Mouse (Mus musculus): ENCODE results near the gene Ptprm. TPM values are rescaled to one million over a fixed set of nuclear protein-coding genes. Genes with fewer than 3 reads are reported as not detected.

Gene Ptprm
- total and polyA plus RNA-seq, 3 experiments: not detected

GRCm38 (mm10) chr17:66768689-66769275 lies 585.5 kb downstream of the Ptprm start:
- Histone ChIP-seq H3K9ac (ENCODE audit: control insufficient read depth, low read depth, low read length, poor library complexity, severe bottlenecking) (no peak overlapping the region), H3K79me2 (ENCODE audit: control insufficient read depth, insufficient read depth, low read length, poor library complexity) (no peaks in the 10 kb centered on the region), H3K4me1 (ENCODE audit: control insufficient read depth in 1 of 2, insufficient read depth in 2 of 2, low read length in 2 of 2) (no peaks in the 10 kb centered on the region), H3K36me3 (ENCODE audit: control insufficient read depth in 1 of 2, insufficient read depth in 2 of 2, low read length in 2 of 2) (no peaks in the 10 kb centered on the region), H3K9me3 (replicated peaks; ENCODE audit: insufficient read depth, low read length) (no peaks in the 10 kb centered on the region), H3K27ac (ENCODE audit: control insufficient read depth, low read depth, low read length) (no peak overlapping the region), H3K27me3 (ENCODE audit: control insufficient read depth in 1 of 2, insufficient read depth in 2 of 2, low read length in 2 of 2) (no peaks in the 10 kb centered on the region), H3K4me3 (ENCODE audit: control insufficient read depth in 1 of 2, insufficient read depth in 1 of 2, low read depth in 2 of 2, low read length in 2 of 2) (no peak overlapping the region)
- TF ChIP-seq JUND (IDR thresholded peaks at IDR 0.05; ENCODE audit: low read depth, low read length): no peak
- no peak for TF ChIP-seq CHD1 (IDR thresholded peaks at IDR 0.05; ENCODE audit: low read depth, low read length)
- no peak for TF ChIP-seq POLR2AphosphoS2 (IDR thresholded peaks at IDR 0.05; ENCODE audit: low read length)
- no peak for TF ChIP-seq GATA1 (IDR thresholded peaks at IDR 0.05; ENCODE audit: low read depth, low read length)
- TF ChIP-seq CHD2 (IDR thresholded peaks at IDR 0.05; ENCODE audit: low read length): no peak
- no peak for TF ChIP-seq RCOR1 (IDR thresholded peaks at IDR 0.05; ENCODE audit: low read depth, low read length)
- TF ChIP-seq MYB (IDR thresholded peaks at IDR 0.05; ENCODE audit: low read depth, low read length): no peak
- TF ChIP-seq EP300 (IDR thresholded peaks at IDR 0.05; ENCODE audit: low read depth in 1 of 2, low read length in 2 of 2): no peak
- no peak for TF ChIP-seq POLR2A (IDR thresholded peaks at IDR 0.05; ENCODE audit: control insufficient read depth in 1 of 2, insufficient read depth in 1 of 2, low read depth in 1 of 2, low read length in 2 of 2, poor library complexity in 1 of 2)
- no peak for TF ChIP-seq MYC (IDR thresholded peaks at IDR 0.05; ENCODE audit: low read depth, low read length)
- TF ChIP-seq MEF2A (IDR thresholded peaks at IDR 0.05; ENCODE audit: extremely low read depth, insufficient replicate concordance, low read depth, low read length, poor library complexity, severe bottlenecking): no peak
- TF ChIP-seq ELF1 (IDR thresholded peaks at IDR 0.05; ENCODE audit: low read depth, low read length): no peak
- no peak for DNase-seq (ENCODE audit: low read depth, low spot score)

GRCm38 (mm10) chr17:66766166-66766565 lies 588.1 kb downstream of the Ptprm start:
- H3K27me3 ChIP-seq (ENCODE audit: control insufficient read depth in 1 of 2, insufficient read depth in 2 of 2, low read length in 2 of 2): no peaks in the 10 kb centered on the region
- no peak overlapping the region for H3K4me3 ChIP-seq (ENCODE audit: control insufficient read depth in 1 of 2, insufficient read depth in 1 of 2, low read depth in 2 of 2, low read length in 2 of 2)
- DNase-seq (ENCODE audit: low read depth, low spot score): no peak
- H3K4me1 ChIP-seq (ENCODE audit: control insufficient read depth in 1 of 2, insufficient read depth in 2 of 2, low read length in 2 of 2): no peaks in the 10 kb centered on the region
- H3K9ac ChIP-seq (ENCODE audit: control insufficient read depth, low read depth, low read length, poor library complexity, severe bottlenecking): no peak overlapping the region
- H3K27ac ChIP-seq (ENCODE audit: control insufficient read depth, low read depth, low read length): no peak overlapping the region
- H3K9me3 ChIP-seq (replicated peaks; ENCODE audit: insufficient read depth, low read length): no peaks in the 10 kb centered on the region
- no peaks in the 10 kb centered on the region for H3K36me3 ChIP-seq (ENCODE audit: control insufficient read depth in 1 of 2, insufficient read depth in 2 of 2, low read length in 2 of 2)
- no peaks in the 10 kb centered on the region for H3K79me2 ChIP-seq (ENCODE audit: control insufficient read depth, insufficient read depth, low read length, poor library complexity)
- TF ChIP-seq NRF1 (IDR thresholded peaks at IDR 0.05; ENCODE audit: insufficient read depth, low read depth, low read length, poor library complexity, severe bottlenecking): no peak
- no peak for TF ChIP-seq TBP (IDR thresholded peaks at IDR 0.05; ENCODE audit: low read depth, low read length)
- TF ChIP-seq POLR2A (IDR thresholded peaks at IDR 0.05; ENCODE audit: control insufficient read depth in 1 of 2, insufficient read depth in 1 of 2, low read depth in 1 of 2, low read length in 2 of 2, poor library complexity in 1 of 2): no peak
- TF ChIP-seq BHLHE40 (IDR thresholded peaks at IDR 0.05; ENCODE audit: borderline replicate concordance, low read depth, low read length): no peak
- TF ChIP-seq SMC3 (IDR thresholded peaks at IDR 0.05; ENCODE audit: low read depth, low read length): no peak
- TF ChIP-seq MAFK (IDR thresholded peaks at IDR 0.05; ENCODE audit: borderline replicate concordance, low read depth, low read length): no peak
- no peak for TF ChIP-seq TCF12 (IDR thresholded peaks at IDR 0.05; ENCODE audit: low read depth, low read length)
- no peak for TF ChIP-seq RAD21 (IDR thresholded peaks at IDR 0.05; ENCODE audit: low read depth, low read length)
- no peak for TF ChIP-seq KAT2A (conservative IDR thresholded peaks at IDR 0.05; ENCODE audit: low read depth, low read length)
- TF ChIP-seq ZKSCAN1 (IDR thresholded peaks at IDR 0.05; ENCODE audit: low read depth, low read length): no peak
- TF ChIP-seq POLR2AphosphoS5 (IDR thresholded peaks at IDR 0.05; ENCODE audit: borderline replicate concordance, low read depth, low read length): no peak
